Mouse (Mus musculus) left cerebral cortex, postnatal 14 days (tissue): ENCODE measurements around the gene Gpm6b. TPM values are rescaled to one million over a fixed set of nuclear protein-coding genes. Genes with fewer than 3 reads are reported as not detected.
A peak's percentile ranks its signal among the peaks of the same experiment; 100 is the strongest.

Source experiments
- DNase-seq, 2 experiments: peaks; one replicate each; pipeline ENCODE4 v3.0.0; 2021 to 2022; ENCODE audit warnings: low spot score in 2 of 2, mixed read lengths in 1 of 2
- intact Hi-C: fragments of 180-260 bp; cut with DNase I; formaldehyde crosslinking; loops from one replicate; pipeline ENCODE4 v1.15.1; 2025
- total RNA-seq, 2 experiments: library from RNA; stranded (reverse); gene quantifications; 2 replicates each; pipeline ENCODE4 v1.2.3; 2021

The Gpm6b gene
- total RNA-seq, 2 experiments from 2014 or later: 816 to 904 TPM

DNA sequence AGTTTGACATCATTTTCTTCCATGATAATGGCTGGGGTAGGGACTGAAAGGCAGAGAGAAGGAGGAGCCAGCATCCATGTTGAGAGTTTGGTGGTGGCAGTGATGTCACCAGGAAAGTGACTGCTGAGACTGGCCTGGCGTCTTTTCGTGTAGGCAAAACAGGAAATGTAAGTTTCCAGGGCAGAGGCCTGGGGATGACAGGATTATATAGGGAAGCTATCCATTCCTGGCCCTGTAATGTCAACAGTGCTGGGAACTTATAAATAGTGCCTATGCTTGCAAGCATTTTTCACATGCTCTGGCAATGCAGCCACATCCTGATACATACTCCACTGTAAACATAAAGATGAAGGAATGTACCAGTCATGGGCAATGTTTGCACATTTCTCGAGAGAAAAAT is 52.6 kb downstream of the Gpm6b start:
- intact Hi-C loops: no loop called here
- no peak for DNase-seq

- DNase-seq: no peak
- intact Hi-C loops: no loop called here
Observed at GRCm38 (mm10) chrX:166293465-166293864, 54.8 kb downstream of the Gpm6b start.

DNA sequence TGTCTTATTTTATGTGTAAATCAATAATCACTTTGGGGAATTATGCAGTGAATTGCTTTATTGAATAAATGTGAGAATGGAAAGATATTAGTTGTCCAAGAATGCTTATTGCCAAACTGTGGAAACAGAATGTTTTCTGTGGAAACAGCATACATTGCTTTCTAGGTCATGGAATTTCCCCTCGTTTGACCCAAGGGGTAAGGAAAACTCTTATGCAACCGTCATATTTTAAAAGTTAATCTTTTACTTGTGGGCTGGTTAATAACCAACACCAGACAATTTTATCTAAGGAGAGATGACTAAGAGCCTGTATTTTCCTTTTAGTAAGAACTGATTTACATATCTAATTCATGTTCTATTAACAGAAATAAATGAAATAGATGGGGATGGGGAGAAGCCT is 64.1 kb downstream of the Gpm6b start:
- no peak for DNase-seq
- intact Hi-C loops: no loop called here

DNA sequence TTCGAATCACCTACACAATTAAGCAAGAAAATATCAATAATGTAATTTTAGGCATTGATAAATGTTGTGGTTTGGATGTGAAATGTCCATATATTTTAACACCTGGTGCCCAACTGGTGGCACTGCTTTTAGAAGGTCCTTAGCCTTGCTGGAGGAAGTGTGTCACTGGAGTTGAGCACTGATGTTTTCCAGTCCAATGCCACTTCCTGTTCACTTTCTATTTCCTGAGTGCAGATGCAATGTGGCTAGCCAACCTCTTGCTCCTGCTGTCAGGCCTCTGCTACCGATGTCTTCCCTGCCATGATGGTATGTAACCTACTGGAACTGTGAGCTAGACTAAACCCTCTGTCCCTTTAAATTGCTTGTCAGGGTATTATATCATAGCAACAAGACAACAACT is 65.6 kb downstream of the Gpm6b start:
- intact Hi-C loops: no loop called here
- no peak for DNase-seq

DNA sequence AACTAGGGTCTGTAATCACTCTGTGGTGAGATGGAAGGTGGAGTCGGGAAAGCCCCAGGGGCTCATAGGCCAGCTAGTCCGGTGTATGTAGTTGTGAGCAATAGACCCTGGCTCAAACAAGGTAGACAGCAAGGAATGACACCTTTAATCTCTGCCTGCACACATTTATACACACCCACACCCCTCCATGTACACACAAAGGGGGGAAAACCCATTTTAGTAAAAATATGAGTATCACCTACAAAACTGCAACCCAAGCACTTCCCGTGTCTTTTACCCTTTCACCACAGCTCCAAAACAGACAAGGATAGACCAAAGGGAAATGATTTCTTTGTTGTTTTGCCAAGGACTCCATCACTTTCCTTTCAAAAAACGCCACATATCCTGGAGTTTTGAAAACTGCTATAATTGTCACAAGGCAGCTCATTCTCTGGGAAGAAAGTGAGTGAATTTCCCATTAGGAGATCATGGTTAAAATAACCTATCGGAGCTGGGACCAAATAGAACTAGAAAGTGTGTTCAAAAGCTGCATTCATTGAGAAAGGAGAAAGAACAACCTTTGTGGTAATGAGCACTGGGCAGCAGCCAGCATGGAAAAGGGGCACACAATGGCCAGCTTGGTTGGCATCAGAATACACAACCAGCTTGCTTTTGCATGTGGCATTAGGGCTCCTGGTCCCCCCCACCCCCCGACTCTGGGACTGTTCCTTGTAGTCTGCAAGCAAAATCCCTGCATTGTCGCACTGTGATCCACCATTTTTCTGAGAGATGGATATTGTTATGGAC is 68.9 kb downstream of the Gpm6b start:
- intact Hi-C loops: no loop called here
- peak in 1 of 2 experiments; percentile 43 for DNase-seq

DNA sequence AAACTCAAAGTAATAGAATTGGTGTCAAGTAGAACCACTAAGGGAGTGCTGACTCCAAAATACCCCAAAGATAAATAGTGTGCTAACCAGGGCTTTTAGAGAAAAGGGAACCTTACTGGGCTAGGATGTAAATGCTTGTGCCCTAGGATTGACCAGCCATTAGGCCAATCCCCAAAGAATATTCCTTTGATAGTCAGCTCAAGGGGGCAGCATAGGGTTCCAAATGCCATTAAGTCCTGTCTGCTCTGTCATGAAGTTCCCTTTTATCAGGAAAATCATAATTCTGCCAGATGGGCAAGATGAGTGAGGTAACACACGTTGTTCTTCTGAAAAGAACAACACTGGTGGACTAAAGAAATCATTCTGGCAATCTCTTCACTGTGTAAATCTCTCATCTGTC is 70.1 kb downstream of the Gpm6b start:
- intact Hi-C loops: no loop called here
- no peak for DNase-seq

DNA sequence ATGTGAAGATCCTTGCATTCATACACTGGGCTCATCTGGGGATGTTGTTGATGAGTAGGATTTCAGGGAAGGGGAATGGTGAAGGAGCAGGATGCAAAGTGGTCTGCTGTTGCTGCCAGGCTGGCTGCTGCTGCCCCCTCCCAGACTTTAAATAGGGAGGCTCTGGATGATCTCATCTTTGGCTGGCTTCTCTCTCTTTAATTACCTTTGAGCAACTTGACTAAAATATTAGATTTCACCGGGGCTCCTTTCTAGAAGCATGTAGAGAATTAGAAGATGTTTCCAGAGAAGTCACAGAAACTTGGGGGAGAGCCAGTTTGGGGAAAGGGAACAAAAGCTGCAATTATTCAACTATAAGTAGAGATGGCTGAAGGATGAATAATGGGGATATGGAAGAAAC is 76.5 kb downstream of the Gpm6b start:
- intact Hi-C loops: no loop called here
- DNase-seq: no peak

DNA sequence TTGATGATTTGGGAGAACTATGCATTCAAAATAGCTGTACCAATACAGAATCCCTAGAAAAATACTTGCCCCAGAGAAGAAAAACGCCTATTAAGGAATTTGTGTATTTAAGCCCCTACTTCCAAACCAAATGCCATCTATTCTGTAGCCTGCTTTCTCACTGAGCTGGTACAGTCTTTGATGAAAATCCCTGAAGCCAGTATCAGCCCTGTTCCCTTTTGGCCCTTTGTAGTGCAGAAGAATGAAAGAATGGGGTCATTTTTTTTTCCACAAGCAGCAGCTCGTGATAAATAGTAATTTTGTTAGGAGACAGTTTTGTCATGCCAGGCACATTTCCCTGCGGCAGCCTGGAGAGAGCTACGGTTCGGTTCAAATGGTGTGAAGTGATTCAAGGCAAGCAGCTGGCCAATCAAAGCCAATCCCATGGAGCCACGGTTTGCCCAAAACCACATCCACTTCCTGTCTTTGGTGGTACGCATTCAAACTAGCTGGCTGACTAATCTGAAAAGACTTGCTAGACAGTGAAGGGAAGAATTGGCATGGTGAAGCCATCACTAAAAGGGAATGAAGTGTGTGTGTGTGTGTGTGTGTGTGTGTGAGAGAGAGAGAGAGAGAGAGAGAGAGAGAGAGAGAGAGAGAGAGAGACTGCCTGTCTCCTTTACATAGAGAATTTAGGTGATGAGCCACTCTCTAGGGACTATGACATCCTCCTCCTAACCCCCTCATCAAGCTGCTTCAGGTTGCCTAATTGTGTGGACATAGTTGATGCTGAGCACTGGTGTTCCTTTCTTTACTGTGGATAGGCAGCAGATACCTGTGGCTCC is 78.1 kb downstream of the Gpm6b start:
- peak; percentile 37 to 65 for DNase-seq
- intact Hi-C loops: no loop called here

- no peak for DNase-seq
- intact Hi-C loops: no loop called here
Observed at GRCm38 (mm10) chrX:166317376-166317679, 78.6 kb downstream of the Gpm6b start.

DNA sequence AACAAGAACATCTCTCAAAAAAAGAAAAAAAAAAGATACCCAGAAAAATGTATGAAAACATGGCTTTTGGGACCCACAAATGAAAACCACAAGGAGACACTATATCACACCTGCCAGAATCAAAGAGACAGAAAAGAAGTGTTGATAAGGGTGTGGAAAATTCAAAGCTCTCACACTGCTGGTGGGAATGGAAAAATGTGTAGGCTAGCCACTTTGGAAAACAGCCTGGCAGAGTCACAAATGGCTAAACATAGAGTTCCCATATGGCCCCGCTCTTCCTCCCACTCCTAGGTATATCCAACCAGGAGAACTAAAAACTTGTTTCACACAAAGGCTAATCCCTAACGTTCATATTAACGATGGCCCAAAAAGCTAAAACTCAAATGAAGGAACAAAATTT is 84.5 kb downstream of the Gpm6b start:
- DNase-seq: peak; percentile 29 to 68

GRCm38 (mm10) chrX:166327621-166328020 is 88.9 kb downstream of the Gpm6b start:
- DNase-seq: no peak
- intact Hi-C loops: no loop called here

More for the DNA sequence above, 84.5 kb downstream of the Gpm6b start:
- intact Hi-C loops: loop anchor here (5.0 kb wide), 1 partner anchor 106 kb away; no protein-coding TSS in a partner anchor

GRCm38 (mm10) chrX:166328219-166328901 is 89.6 kb downstream of the Gpm6b start:
- intact Hi-C loops: no loop called here
- DNase-seq: no peak

DNA sequence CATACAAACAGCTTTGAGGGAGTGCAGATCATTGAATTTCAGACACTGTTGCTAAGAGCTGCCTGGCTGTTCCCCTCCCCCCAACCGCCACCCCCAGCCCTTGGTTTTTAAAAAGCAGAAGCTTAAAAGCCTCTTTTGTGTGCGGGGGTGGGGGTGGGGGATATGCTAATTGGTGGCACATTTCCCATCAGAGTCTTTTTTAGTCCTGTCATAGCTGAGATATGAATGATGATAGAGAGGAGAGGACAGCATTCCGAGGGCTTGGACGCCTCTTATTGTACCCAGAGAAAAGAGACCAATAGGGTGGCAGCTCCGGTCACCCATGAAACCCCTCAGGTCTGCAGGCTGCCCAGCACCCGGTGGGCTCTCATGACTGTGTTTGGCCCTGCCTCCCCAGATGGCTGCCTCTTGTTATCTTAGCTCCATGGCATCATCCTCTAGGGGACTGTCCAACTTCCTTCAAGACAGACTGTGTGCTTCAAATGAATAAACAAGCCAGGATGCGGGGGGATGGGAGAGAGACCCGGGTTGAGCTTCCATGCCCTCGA is 90.3 kb downstream of the Gpm6b start:
- intact Hi-C loops: no loop called here
- peak in 1 of 2 experiments; percentile 13 for DNase-seq

GRCm38 (mm10) chrX:166334516-166335136 is 95.9 kb downstream of the Gpm6b start:
- intact Hi-C loops: no loop called here
- DNase-seq: peak in 1 of 2 experiments; percentile 54

DNA sequence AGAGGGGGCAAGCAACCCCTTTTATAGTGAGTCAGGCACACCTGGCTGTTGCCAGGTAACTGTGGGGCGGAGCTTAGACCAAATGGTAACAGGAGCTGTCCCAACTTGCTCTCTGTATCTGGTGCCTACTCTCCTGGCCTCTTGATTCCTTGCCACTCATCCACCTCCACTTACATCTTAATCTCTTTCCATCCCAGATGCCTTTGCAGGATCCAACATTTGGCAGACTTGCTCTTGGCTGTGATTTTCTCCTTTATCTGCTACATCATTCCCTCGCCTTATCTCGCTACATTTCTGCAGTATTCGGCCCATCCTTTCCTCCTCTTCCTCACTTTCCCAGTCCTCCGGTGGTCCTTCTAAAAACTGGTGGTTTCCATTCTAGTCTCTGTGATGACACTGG is 99.6 kb downstream of the Gpm6b start:
- intact Hi-C loops: no loop called here

DNA sequence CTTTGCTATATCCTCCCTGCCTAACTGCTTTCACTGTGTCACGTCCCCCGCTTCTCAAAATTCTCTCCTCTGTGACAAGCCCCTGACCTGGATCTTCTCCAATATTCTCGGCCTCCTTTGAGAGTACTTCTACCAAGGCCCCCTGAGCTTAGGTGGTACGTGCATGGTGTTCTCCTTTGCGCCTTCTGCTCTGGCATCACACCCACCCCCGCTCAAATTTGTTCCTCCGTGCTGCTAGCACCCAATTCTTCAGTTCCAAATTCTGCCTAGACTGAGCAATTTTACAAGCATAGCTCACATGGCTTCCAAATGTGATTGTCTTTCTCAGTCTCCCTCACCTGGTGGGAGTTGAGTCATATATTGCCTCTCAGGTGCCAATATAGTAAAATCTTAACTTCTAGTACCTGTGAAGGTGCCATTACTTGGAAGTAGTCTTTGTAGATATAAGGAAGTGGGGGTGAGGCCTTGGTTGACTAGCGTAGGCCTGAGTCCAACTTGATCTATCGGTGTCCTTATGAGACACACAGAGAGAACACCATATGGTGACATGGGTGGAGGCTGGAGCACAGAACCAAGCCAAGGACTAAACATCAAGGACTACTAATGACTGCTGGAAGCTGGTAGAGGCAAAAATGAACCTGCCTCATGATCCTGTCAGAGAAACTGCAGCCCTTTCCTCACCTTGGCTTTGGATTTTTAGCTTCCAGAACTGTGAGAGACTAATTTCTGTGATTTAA is 100.2 kb downstream of the Gpm6b start:
- intact Hi-C loops: no loop called here
- peak; percentile 39 to 78 for DNase-seq

More for the DNA sequence above, 99.6 kb downstream of the Gpm6b start:
- no peak for DNase-seq

- no peak for DNase-seq
- intact Hi-C loops: no loop called here
Observed at GRCm38 (mm10) chrX:166339911-166340310, 101.2 kb downstream of the Gpm6b start.

DNA sequence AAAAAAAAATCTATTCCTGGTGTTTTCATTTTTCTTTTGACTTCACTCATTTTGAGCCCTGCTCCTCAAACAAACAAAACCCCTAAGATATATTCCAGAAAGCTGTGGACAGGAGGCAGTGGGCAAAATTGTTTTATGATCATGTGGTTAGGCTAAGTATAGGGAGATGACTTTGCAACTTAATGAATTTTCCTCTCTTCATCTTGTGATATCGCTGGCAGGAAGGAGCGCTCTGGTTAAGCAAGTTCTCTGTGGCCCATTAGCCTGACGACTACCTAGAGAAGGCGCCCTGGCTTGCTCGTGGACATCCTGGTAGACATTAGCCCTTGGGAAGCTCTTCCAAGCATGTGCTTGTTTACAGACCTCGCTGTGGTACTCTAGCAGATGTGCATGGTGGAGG is 103.1 kb downstream of the Gpm6b start:
- no peak for DNase-seq
- intact Hi-C loops: no loop called here
